Mouse (Mus musculus) small intestine, adult 2 months (tissue): ENCODE data around the gene Olfr623.

Experiments used
- CTCF ChIP-seq: fragments of 200-500 bp; IDR thresholded peaks from 2 replicates; pipeline ENCODE4 v1.5.1; 2012; ENCODE audit warnings: low read depth, mild to moderate bottlenecking, control low read depth, inconsistent platforms, low read length, moderate library complexity, mixed read lengths; ENCODE audit not compliant: insufficient replicate concordance, insufficient read length; ENCODE audit errors: extremely low read depth
- POLR2A ChIP-seq: fragments of 200-500 bp; IDR thresholded peaks from 2 replicates; pipeline ENCODE4 v1.6.1; 2012; ENCODE audit warnings: low read depth, mild to moderate bottlenecking, control low read depth, inconsistent platforms, low read length, moderate library complexity

GRCm38 (mm10) chr7:103712024-103712423 is 48.5 kb upstream of the Olfr623 start:
- TF ChIP-seq POLR2A, result no peak
- no peak for TF ChIP-seq CTCF
